Comparison of ENCODE assay signal across 10 mouse cellular contexts in genomic region chr2:25291184-25292053, GRCm38 (mm10). TPM values are rescaled to one million over a fixed set of nuclear protein-coding genes. Genes with fewer than 3 reads are reported as not detected.
DNase-seq lines count a peak whose midpoint lies in the region; ATAC-seq and TF ChIP-seq lines count a peak whose summit lies in the region.
"Had no signal": no experiment of that assay in that cellular context is flagged by ENCODE, and none has a peak within 500 bp of the region (broad histone marks: within the 10 kb centered on the region; RNA-seq: fewer than 3 reads in every experiment).

No protein-coding gene starts in this region.

- intact Hi-C loops in left cerebral cortex, postnatal 14 days (cut with DNase I) = no loop called here

- no peak overlapping the region for H3K4me3 ChIP-seq in cerebellum, adult 2 months (replicated peaks; ENCODE audit: insufficient read depth, low read depth, low read length)
- peak overlapping the region; percentile 31; the same call in 1 of the 2 replicates for H3K4me3 ChIP-seq in hindbrain, embryonic 12.5 days

- no peak overlapping the region for H3K9ac ChIP-seq in hindbrain, embryonic 12.5 days

- H3K27me3 ChIP-seq in cerebellum, adult 2 months (ENCODE audit: control insufficient read depth, insufficient read depth, low read length) = no peaks in the 10 kb centered on the region
- H3K27me3 ChIP-seq in hindbrain, embryonic 12.5 days = peaks cover 94% of the 10 kb centered on the region

- H3K4me2 ChIP-seq in hindbrain, embryonic 12.5 days (replicated peaks) = peak overlapping the region; percentile 47

- WGBS in cerebellum, adult 2 months = 17% methylated on average over 32 of the region's 32 CpGs
- 8% methylated on average over 31 of the region's 32 CpGs for WGBS in hindbrain, embryonic 12.5 days

- H3K36me3 ChIP-seq in hindbrain, embryonic 12.5 days = peaks cover under 1% of the 10 kb centered on the region

- H3K27ac ChIP-seq in cerebellum, adult 2 months (ENCODE audit: insufficient read depth, low read length) = peak overlapping the region; percentile 68; the same call in 1 of the 2 replicates
- no peak overlapping the region for H3K27ac ChIP-seq in hindbrain, embryonic 12.5 days

- peak; percentile 22 for DNase-seq in adrenal gland, postnatal 10 days
- no peak for DNase-seq in adrenal gland, adult 2 months
- DNase-seq in cerebellum, adult 2 months = peak; percentile 54 to 67
- DNase-seq in lung, postnatal 14 days = peak; percentile 15
- no peak for DNase-seq in thymus, adult 18-20 months
- no peak for DNase-seq in layer of hippocampus, adult 8-10 months (ENCODE audit: low spot score in 2 of 2)
- no peak for DNase-seq in left cerebral cortex, postnatal 14 days (ENCODE audit: low spot score in 2 of 2)

- TF ChIP-seq POLR2A in cerebellum, adult 2 months (IDR thresholded peaks at IDR 0.05; ENCODE audit: borderline replicate concordance, insufficient read depth, low read length) = no peak

- ATAC-seq in hindbrain, embryonic 12.5 days (ENCODE audit: low FRiP score) = 0 out of 2 replicates have a peak, but pooled peaks have one; percentile 12

- no peaks in the 10 kb centered on the region for H3K9me3 ChIP-seq in hindbrain, embryonic 12.5 days (replicated peaks)

- TF ChIP-seq CTCF in cerebellum, adult 2 months (IDR thresholded peaks at IDR 0.05; ENCODE audit: borderline replicate concordance, insufficient read depth, low read depth, low read length) = no peak

- peaks cover 63% of the 10 kb centered on the region for H3K4me1 ChIP-seq in cerebellum, adult 2 months (ENCODE audit: control insufficient read depth, insufficient read depth, low read length)
- peaks cover 16% of the 10 kb centered on the region for H3K4me1 ChIP-seq in hindbrain, embryonic 12.5 days

RNA-seq across cellular contexts. Expression of gene Lrrc26, which starts 1.7 kb away (rescaled TPM):
- total RNA-seq in adrenal gland, postnatal 10 days (2021) = not detected
- total RNA-seq in adrenal gland, adult 2 months (2021) = not detected
- polyA plus RNA-seq in adrenal gland, adult 2 months (2012; rRNA removed) = not detected in 2 replicates
- polyA plus RNA-seq in cerebellum, adult 2 months (2012; rRNA removed) = 0.20 and 0.21 TPM in 2 replicates
- polyA plus RNA-seq in hindbrain, embryonic 12.5 days (2016; fragmentation: Nextera tagmentation; extraction: Ambion mirVana) = not detected in 2 replicates
- total RNA-seq in layer of hippocampus, adult 8-10 months (2022) = not detected
- total RNA-seq in left cerebral cortex, postnatal 14 days (2021) = not detected
- total RNA-seq: layer of hippocampus, postnatal 10 days had no signal

RNA-seq across cellular contexts. Expression of gene Tmem210, which starts 3.5 kb away (rescaled TPM):
- not detected for total RNA-seq in adrenal gland, postnatal 10 days (2021)
- not detected for total RNA-seq in adrenal gland, adult 2 months (2021)
- not detected in 2 replicates for polyA plus RNA-seq in adrenal gland, adult 2 months (2012; rRNA removed)
- not detected in 2 replicates for polyA plus RNA-seq in cerebellum, adult 2 months (2012; rRNA removed)
- polyA plus RNA-seq in hindbrain, embryonic 12.5 days (2016; fragmentation: Nextera tagmentation; extraction: Ambion mirVana) = not detected in 2 replicates
- total RNA-seq in layer of hippocampus, adult 8-10 months (2022) = not detected
- not detected for total RNA-seq in left cerebral cortex, postnatal 14 days (2021)
- total RNA-seq: layer of hippocampus, postnatal 10 days had no signal
- polyA plus RNA-seq: brain, embryonic 14.5 days had no signal

RNA-seq across cellular contexts. Expression of gene Anapc2, which starts 19.1 kb away (rescaled TPM):
- 10 to 100 TPM; 61.0 to 73.1 TPM for total RNA-seq in adrenal gland, postnatal 10 days (2021)
- total RNA-seq in adrenal gland, adult 2 months (2021) = 10 to 100 TPM; 78.8 to 82.7 TPM
- polyA plus RNA-seq in adrenal gland, adult 2 months (2012; rRNA removed) = 93.1 and 110 TPM in 2 replicates
- polyA plus RNA-seq in cerebellum, adult 2 months (2012; rRNA removed) = 103 TPM in 2 replicates
- polyA plus RNA-seq in hindbrain, embryonic 12.5 days (2016; fragmentation: Nextera tagmentation; extraction: Ambion mirVana) = 147 and 152 TPM in 2 replicates
- total RNA-seq in layer of hippocampus, adult 8-10 months (2022) = 100 to 1,000 TPM in 2 of 4 experiments, 10 to 100 TPM in 2; 87.9 to 110 (median 99.0) TPM
- 10 to 100 TPM; 69.8 to 73.2 TPM for total RNA-seq in left cerebral cortex, postnatal 14 days (2021)

RNA-seq across cellular contexts. Expression of gene Ssna1, which starts 19.2 kb away (rescaled TPM):
- 10 to 100 TPM; 48.0 to 52.2 TPM for total RNA-seq in adrenal gland, postnatal 10 days (2021)
- 10 to 100 TPM; 37.6 to 46.1 TPM for total RNA-seq in adrenal gland, adult 2 months (2021)
- 55.2 and 62.1 TPM in 2 replicates for polyA plus RNA-seq in adrenal gland, adult 2 months (2012; rRNA removed)
- polyA plus RNA-seq in cerebellum, adult 2 months (2012; rRNA removed) = 74.5 and 75.9 TPM in 2 replicates
- polyA plus RNA-seq in hindbrain, embryonic 12.5 days (2016; fragmentation: Nextera tagmentation; extraction: Ambion mirVana) = 195 and 201 TPM in 2 replicates
- 10 to 100 TPM; 59.0 to 71.0 (median 64.3) TPM for total RNA-seq in layer of hippocampus, adult 8-10 months (2022)
- total RNA-seq in left cerebral cortex, postnatal 14 days (2021) = 10 to 100 TPM; 70.9 to 72.1 TPM

RNA-seq across cellular contexts. Expression of gene Grin1, which starts 27.6 kb away (rescaled TPM):
- 1 to 10 TPM; 7.3 to 9.6 TPM for total RNA-seq in adrenal gland, postnatal 10 days (2021)
- total RNA-seq in adrenal gland, adult 2 months (2021) = 10 to 100 TPM in 1 of 2 experiments, 1 to 10 TPM in 1; 8.3 to 13.3 TPM
- polyA plus RNA-seq in adrenal gland, adult 2 months (2012; rRNA removed) = 15.3 and 16.4 TPM in 2 replicates
- 282 and 290 TPM in 2 replicates for polyA plus RNA-seq in cerebellum, adult 2 months (2012; rRNA removed)
- 6.3 and 6.9 TPM in 2 replicates for polyA plus RNA-seq in hindbrain, embryonic 12.5 days (2016; fragmentation: Nextera tagmentation; extraction: Ambion mirVana)
- 100 to 1,000 TPM; 366 to 436 (median 415) TPM for total RNA-seq in layer of hippocampus, adult 8-10 months (2022)
- 100 to 1,000 TPM; 477 to 493 TPM for total RNA-seq in left cerebral cortex, postnatal 14 days (2021)

Comparison
In these comparisons a context has a peak if more than half of its experiments do, and no peak if none do; other contexts are left out.
1. DNase-seq: peak in adrenal gland, postnatal 10 days (single experiment), cerebellum, adult 2 months (2 of 2) and lung, postnatal 14 days (single experiment); none in adrenal gland, adult 2 months (single experiment), thymus, adult 18-20 months (0 of 2), layer of hippocampus, adult 8-10 months (0 of 2) and left cerebral cortex, postnatal 14 days (0 of 2).